Mouse (Mus musculus) WW6 (cell line): ENCODE measurements at regions not wholly inside any gene's neighbourhood (a gene's known extent, or its start where the extent isn't known, plus 50 kb on each side); places are given as distances from the start of the nearest gene placed in this dataset.

Experiments
- DNase-seq: peaks from one replicate; pipeline ENCODE4 v3.0.0-alpha.2; 2013; ENCODE audit warnings: low read depth, low spot score

GRCm38 (mm10) chr4:142378452-142378851 lies 139.3 kb upstream of the Kazn start:
- no peak for DNase-seq

GRCm38 (mm10) chr4:142367774-142368173 lies 128.6 kb upstream of the Kazn start:
- no peak for DNase-seq

DNA sequence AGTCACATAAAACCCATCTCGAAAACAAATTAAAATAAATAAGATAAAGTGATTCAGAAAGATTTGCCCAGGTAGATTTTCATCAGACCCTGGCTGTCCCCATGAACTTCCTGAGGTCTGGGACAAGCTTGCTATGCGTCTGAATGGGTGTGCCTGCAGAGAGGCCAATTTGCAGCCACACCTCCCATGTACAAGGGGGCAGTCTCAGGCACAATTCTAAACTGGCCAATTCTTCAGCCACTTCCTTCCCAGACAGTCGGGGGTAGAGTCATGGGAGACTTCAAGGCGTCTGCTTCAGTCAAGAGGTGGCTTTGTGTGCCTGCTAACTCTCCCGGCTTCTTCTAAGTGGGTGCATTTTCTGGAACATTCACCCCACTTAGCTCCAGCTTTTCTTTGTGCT lies 122.9 kb upstream of the Kazn start:
- no peak for DNase-seq

DNA sequence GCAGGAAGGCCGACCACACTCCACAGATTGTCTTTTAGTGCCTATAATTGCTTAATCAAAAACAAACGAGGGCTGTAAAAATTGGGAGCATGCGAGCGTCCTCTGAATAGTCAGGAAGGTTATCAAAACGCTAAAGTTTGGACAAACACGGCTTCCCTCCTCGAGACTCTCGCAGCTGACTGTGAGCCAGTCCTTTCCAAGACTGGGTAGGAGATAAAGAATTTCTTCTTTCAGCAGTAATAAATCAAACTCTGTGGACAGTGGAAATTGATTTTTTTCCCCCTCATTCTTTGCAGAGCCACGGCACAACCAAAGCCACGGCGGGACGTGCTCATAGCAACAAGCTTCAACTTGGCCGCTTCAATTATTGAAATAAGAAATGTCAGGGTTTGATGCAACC lies 119.7 kb upstream of the Kazn start:
- DNase-seq: no peak

DNA sequence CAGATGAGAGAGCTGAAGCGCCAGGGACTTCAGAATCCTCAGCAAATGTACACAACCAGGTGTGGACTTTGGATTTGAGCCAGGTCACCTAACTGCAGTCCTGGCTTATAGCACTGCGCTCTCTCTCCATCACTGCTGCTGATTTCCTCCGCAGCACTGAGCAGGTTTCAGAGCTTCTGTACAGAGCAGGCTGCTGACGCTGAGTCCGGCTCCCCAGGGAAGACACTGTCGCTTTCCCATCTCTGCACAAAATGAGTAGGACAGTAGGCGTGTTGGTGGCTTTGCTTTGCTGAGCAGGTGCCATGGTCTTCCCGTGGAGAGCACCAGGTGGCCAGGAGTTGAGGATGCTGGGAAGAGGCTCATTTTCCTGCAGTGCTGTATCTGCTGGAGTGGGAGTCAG lies 116.2 kb upstream of the Kazn start:
- no peak for DNase-seq

GRCm38 (mm10) chr4:142353526-142353925 lies 114.3 kb upstream of the Kazn start:
- no peak for DNase-seq

DNA sequence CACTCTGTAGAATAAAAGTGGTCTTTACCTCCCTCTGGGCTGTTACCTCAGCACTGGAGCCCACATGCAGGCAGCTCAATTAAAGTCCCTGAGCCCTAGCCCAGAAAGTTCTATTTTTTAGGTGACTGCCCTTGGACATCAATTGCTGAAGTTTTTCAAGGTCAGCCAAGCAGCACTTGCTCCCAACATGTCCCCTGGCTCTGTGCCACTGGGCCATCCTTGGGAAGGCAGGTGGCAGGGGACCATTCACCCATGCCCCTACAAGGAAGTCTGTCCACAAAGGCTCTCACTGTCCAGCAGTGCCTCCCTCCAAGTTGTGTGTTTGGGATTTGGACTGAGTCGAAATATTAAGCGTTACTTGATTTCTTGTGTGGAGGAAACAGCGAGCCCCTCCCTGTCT lies 112.6 kb upstream of the Kazn start:
- DNase-seq: no peak

GRCm38 (mm10) chr4:142350986-142351385 lies 111.8 kb upstream of the Kazn start:
- no peak for DNase-seq

DNA sequence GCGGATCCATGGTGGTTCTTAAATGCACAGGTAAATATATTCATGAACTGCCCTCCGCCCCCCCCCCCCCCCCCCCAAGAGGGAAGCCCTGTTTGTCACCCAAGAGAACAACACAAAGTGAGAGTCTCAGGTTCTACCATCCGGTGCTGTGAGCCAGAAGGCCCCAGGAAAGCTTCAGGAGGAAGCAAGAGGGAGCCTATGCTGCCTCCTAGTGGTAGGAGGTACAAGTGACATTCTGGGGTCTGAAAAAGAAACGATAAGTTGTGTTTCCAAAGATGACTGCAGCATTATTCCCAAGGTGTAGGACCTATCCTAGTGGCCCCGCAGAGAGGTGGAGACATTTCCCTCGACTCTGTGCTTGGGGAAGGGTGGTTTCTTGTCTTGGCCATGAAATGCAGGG lies 109.7 kb upstream of the Kazn start:
- peak; percentile 34 for DNase-seq

- DNase-seq: no peak
Measured at GRCm38 (mm10) chr4:142342482-142343206, 103.4 kb upstream of the Kazn start.

- DNase-seq: no peak
Measured at GRCm38 (mm10) chr4:142341305-142341704, 102.1 kb upstream of the Kazn start.

GRCm38 (mm10) chr4:142340057-142340456 lies 100.9 kb upstream of the Kazn start:
- no peak for DNase-seq

DNA sequence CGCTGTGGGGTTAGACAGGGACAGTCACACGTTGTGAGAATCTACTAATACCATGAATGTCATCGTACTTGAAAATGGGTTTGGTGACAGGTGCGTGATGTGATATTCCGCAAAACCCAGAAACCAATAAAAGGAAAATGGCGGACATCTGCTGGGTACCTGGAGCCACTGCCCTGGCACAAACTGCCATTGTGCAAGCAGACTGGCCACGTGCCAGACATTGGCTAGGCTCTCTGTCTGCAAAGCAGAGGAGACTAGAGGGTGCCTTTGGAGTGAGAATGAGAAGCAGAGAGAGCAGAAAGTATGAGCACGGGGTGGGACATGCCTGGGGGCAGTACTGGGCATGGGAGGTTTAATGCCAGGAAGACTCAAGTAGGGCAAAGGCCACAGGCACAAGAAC lies 98.5 kb upstream of the Kazn start:
- no peak for DNase-seq

- DNase-seq: no peak
Measured at GRCm38 (mm10) chr4:142336943-142337342, 97.7 kb upstream of the Kazn start.

DNA sequence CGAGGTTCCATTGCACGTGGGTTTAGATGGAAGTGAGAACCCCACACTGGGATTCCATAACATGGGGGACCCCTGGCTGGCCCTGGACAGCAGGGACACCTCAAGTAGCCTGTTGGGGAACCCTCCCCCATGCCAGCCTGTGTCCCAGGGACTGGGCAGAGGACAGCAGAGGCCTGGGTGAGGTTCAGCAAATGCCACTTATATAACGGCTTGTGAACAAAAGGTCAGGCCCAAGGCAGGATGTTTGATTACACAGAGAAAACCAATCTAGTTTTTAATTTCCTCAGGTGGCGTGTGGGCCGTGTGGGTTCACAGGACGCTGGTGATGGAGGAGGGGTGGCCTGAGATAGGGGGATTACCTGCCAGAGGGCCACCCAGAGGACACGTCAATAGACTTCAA lies 94.9 kb upstream of the Kazn start:
- no peak for DNase-seq

DNA sequence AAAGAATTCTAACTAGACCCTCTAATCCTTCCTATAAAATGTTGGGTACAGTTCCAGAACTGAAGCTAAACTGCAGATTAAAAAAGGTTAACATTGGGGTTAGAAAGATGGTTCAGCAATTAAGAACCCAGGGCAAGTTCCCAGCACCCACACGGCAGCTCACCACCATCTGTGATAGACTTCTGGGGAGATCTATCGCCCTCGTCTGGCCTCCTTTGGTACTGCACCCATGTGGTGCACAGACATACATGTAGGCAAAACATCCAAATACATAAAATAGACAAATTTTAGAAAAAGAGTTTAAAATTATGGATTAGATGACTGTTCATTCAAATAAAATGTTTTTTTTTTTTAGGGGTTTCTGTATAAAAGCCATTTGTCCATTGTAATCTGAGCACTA lies 91.4 kb upstream of the Kazn start:
- DNase-seq: no peak

- no peak for DNase-seq
Measured at GRCm38 (mm10) chr4:142329600-142329999, 90.4 kb upstream of the Kazn start.

- no peak for DNase-seq
Measured at GRCm38 (mm10) chr4:142326511-142326910, 87.3 kb upstream of the Kazn start.

- no peak for DNase-seq
Measured at GRCm38 (mm10) chr4:142321209-142321863, 82.1 kb upstream of the Kazn start.

DNA sequence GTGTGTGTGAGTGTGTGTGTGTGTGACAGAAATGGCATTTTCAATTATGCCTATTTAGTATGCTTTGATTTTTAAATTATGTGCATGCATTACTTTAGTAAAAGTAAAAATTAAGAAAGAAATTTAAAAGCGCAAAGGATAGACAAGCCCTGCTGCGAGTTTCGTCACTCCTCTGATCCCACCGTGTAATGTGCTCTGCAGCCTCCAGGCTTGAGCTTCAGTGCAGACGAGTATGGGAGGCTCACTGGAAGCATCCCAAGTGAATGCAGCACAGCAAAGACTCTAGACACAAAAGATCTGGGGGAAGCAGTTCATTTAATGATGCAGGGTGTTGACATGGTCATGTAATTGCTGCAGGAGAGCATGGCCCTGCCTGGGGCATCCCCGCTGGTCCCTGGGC lies 71.1 kb upstream of the Kazn start:
- no peak for DNase-seq

- DNase-seq: no peak
Measured at GRCm38 (mm10) chr4:142308271-142308670, 69.1 kb upstream of the Kazn start.

DNA sequence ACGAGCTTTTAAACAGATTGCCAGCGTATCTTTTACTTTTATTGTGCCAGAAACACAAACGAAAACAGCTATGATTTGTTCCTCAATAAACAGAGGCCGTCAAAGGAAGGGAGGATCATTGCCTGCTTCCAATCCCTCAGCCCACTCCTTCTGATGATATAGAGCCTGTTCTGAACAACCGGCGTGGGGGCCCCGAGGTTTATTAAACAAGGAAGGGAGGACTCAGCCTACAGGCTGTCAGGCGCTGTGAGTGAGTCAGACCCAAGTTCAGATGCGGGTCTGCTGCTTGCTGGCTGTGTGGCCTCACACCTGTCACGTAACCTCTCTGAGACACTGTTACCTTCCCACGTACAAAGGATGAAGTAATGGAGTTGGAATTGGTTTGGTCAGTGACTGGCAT lies 68.1 kb upstream of the Kazn start:
- DNase-seq: no peak

DNA sequence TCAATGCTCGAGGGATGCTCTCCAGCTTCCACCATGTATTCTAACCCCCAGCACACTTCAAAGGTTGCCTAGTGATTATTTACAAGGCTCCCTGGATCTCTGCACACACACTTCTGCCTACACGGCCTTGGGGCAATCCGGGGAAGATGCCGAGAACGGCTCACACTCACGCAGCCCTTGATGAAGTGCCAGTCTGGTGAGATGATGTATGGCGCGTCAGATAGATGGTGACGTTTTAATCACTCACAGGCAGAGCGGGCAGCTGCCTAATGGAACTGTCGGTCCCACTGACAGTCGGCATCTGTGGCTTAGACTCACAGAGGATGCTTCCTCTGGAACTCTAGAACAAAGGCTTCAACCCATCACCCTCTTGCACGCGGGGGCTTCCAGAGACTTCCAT lies 66.9 kb upstream of the Kazn start:
- no peak for DNase-seq
